Mouse (Mus musculus) megakaryocyte, embryonic 14.5 days (primary cell): ENCODE measurements around the gene Grin2a.

Experiments used
- FLI1 ChIP-seq: IDR thresholded peaks from 2 replicates; pipeline ENCODE4 v1.6.1; 2012; ENCODE audit warnings: low read length, inconsistent platforms, mixed read lengths
- GATA1 ChIP-seq: IDR thresholded peaks from 3 replicates; pipeline ENCODE4 v1.6.1; 2012; ENCODE audit warnings: mixed read lengths, low read length, inconsistent platforms, borderline replicate concordance

DNA sequence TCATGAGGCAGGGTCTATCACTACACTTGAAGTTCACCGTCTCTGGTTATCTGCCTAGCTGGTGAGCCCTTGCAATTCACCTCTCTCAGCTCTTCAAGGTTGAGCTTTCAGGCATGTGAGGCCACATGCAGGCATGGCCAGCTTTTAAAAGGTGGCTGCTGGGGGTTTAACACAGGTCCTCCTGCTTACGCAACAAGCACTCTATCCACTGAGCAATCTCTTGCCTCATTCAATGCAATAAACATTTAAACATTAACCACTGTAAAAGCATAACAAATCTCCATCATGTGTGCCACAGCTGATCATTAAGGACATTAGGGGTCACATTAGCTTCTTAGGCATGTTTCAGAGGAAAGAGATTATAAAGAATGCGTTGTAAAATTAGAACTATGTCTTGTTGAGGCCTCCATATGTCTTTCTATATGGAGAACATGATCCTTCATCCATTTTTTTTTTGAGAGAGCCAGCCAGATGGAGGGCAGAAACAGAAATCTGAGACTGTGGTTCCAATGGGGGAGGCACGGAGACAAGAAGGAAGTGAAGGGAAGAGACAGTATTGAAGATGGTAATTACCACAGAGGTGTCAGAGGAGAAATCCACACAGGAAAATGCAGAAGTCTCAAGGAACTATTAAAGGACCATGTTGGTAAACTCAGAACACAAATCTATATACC lies 170.8 kb downstream of the Grin2a start:
- no peak for TF ChIP-seq GATA1
- TF ChIP-seq FLI1: no peak
